Mouse (Mus musculus): ENCODE measurements around the gene Gm42878. TPM values are rescaled to one million over a fixed set of nuclear protein-coding genes. Genes with fewer than 3 reads are reported as not detected.

The Gm42878 gene
- polyA plus RNA-seq, 1 experiment from 2014 or later, result not detected

- Histone ChIP-seq H3K4me2 (no peak overlapping the region), H3K27ac (replicated peaks) (no peak overlapping the region), H3K4me3 (no peak overlapping the region), H3K27me3 (no peaks in the 10 kb centered on the region), H3K36me3 (no peaks in the 10 kb centered on the region), H3K9ac (no peak overlapping the region), H3K4me1 (replicated peaks) (no peaks in the 10 kb centered on the region), H3K9me3 (no peaks in the 10 kb centered on the region)
- no peak for ATAC-seq (ENCODE audit: low FRiP score, low read depth)
- WGBS, result 47% methylated on average over 3 of the region's 3 CpGs
Observed at GRCm38 (mm10) chr5:121469566-121469965, 75.7 kb downstream of the Gm42878 start.

Other genes with a start within 250 kb of the Gm42878 start
- gene Trafd1, start 159.8 kb downstream of the Gm42878 start, polyA plus RNA-seq (2015; fragmentation: Nextera tagmentation; extraction: Ambion mirVana), result 120 and 127 TPM in 2 replicates
- 52.2 and 53.6 TPM in 2 replicates for gene Naa25, start 147.5 kb downstream of the Gm42878 start, polyA plus RNA-seq (2015; fragmentation: Nextera tagmentation; extraction: Ambion mirVana)
- 2.0 and 2.6 TPM in 2 replicates for gene Tmem116, start 93.6 kb downstream of the Gm42878 start, polyA plus RNA-seq (2015; fragmentation: Nextera tagmentation; extraction: Ambion mirVana)
- 187 and 189 TPM in 2 replicates for gene Erp29, start 93.0 kb downstream of the Gm42878 start, polyA plus RNA-seq (2015; fragmentation: Nextera tagmentation; extraction: Ambion mirVana)
- 0.10 and 0.14 TPM in 2 replicates for gene Adam1b, start 42.0 kb downstream of the Gm42878 start, polyA plus RNA-seq (2015; fragmentation: Nextera tagmentation; extraction: Ambion mirVana)
- 3.8 and 3.9 TPM in 2 replicates for gene Adam1a, start within 50 bp of the Gm42878 start, polyA plus RNA-seq (2015; fragmentation: Nextera tagmentation; extraction: Ambion mirVana)
- gene Mapkapk5, start 423 bp upstream of the Gm42878 start, polyA plus RNA-seq (2015; fragmentation: Nextera tagmentation; extraction: Ambion mirVana), result 62.5 and 68.3 TPM in 2 replicates
- 127 and 137 TPM in 2 replicates for gene Aldh2, start 48.3 kb upstream of the Gm42878 start, polyA plus RNA-seq (2015; fragmentation: Nextera tagmentation; extraction: Ambion mirVana)
- 1.3 and 1.6 TPM in 2 replicates for gene Acad12, start 73.5 kb upstream of the Gm42878 start, polyA plus RNA-seq (2015; fragmentation: Nextera tagmentation; extraction: Ambion mirVana)
- gene Acad10, start 115.0 kb upstream of the Gm42878 start, polyA plus RNA-seq (2015; fragmentation: Nextera tagmentation; extraction: Ambion mirVana), result 1.5 and 1.6 TPM in 2 replicates
- gene Brap, start 115.1 kb upstream of the Gm42878 start, polyA plus RNA-seq (2015; fragmentation: Nextera tagmentation; extraction: Ambion mirVana), result 43.1 and 44.6 TPM in 2 replicates
- gene Atxn2, start 165.9 kb upstream of the Gm42878 start, polyA plus RNA-seq (2015; fragmentation: Nextera tagmentation; extraction: Ambion mirVana), result 92.6 and 111 TPM in 2 replicates

All from hindbrain, embryonic 15.5 days (tissue).